Mouse (Mus musculus): Measurements from ENCODE around the gene Unkl.

The Unkl gene

DNA sequence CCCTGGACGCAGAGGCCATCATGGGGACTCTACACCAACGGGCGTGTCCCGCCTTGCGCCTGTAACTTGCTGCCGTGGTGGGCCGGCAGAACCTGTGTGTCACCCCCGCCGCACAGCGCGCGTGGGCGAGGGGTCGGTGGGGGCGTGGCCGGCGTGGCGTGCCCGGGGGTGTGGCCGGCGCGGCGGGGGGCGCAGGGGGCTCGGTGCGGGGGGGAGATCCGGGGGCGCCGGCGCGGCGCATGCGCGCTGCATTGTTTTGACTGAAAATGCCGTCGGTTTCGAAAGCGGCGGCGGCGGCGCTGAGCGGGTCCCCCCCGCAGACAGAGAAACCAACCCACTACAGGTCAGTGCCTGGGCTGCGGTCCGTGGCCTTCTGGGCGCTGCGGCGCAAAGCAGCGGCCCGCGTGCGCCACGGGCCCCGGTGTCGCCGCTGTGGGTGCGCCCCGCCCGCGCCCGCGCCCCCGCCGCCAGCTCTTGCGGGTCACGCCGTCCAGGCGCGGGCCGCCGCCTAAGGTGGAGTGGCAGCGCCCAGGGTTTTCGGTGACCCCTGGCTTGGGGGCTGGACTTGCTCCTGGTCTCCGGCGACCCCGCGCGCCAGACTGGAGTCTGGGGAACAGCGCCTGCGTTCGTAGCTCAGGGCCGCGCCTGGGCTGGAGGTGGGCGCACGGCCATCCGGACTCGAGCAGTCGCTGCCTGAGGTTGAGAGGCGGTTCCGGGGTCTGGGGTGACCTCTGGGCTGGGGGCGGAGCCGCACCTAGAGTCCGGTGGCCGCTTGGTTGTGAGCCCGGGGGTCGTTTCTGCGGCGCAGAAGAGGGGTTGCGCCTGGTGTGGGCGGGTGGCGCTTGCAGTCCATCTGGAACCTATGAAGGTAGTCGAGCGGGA lies at the start of gene Unkl:
TSS of gene Unkl (plus strand) at position 248 of the 882 bp plus-strand sequence.
- in situ Hi-C loops (cut with MboI), result no loop called here

DNA sequence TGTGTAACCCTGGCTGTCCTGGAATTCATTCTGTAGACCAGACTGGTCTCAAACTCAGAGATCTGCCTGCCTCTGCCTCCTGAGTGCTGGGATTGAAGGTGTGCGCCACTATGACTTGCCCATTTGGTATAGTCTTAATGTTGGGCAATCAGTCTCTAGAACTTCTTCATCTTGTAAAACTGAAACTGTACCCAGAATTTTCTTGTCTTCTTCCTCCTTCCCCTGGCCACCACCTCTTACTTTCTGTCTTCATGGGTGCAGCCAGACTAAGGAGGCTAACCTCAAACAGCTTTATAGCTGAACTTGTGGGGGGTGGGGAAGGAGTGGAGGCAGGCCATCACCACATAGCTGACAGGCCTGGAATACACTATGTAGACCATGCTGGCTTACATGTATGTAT lies 49.4 kb upstream of the Unkl start:
- in situ Hi-C loops (cut with MboI), result no loop called here

DNA sequence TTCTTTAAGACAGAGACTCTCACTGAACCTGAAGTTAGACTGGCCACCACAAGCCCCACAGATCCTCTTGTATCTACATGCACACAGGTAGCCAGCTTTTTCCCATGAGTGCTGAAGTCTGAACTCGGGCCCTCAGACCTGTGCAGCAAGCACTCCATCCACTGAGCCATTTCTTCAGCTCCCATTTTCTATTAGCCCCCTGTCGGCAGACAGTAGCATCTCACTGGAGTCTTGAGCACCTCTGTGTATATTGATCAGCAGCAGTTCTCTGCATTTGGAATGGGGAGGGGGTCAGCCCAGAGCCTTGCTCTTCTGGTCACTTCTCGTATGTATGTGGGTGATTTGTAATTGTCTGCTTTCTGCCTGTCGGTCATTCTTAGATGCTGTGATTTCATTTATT lies 48.2 kb upstream of the Unkl start:
- in situ Hi-C loops (cut with MboI), result no loop called here

DNA sequence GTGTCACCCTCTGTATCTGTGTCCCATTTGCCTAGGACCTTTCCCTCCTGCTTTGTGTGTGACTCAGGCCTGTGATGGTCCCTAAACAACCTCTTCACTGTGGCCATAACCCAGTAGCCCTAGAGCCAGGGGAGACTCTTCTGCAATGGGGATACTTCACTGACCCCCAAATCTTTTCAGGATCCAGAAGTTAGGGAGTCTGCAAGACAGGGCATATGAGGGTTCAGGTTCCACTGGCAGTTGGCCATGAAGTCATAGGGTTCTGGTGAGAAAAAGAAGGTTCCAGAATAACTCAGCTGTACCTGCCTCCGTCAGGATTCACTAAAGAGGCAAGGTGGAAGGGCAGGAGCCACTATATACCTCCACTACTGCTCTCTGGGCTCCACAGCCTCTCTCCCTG lies 26.0 kb upstream of the Unkl start, which contains the start of gene Ccdc154:
TSS of gene Ccdc154 (plus strand) at position 301 of the 400 bp plus-strand sequence.
- in situ Hi-C loops (cut with MboI), result no loop called here

DNA sequence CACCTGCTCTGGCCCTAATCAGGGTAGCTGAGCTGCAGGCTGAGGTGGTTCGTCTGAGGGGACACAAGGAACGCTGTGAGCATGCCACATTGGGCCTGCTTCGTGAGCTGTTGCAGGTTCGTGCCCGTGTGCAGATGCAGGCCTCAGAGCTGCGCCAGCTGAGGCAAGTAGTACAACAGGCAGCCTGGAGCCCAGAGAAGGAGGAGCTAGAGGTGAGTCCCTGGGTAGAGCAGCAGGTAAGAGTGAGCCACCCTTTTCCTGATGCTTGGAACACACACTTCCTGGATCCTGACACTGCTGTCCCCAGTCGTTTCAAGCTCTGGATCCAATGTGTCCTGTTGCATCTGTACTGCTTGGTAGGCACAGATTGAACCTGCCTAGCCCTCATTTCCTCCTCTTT lies 24.8 kb upstream of the Unkl start:
- in situ Hi-C loops (cut with MboI), result no loop called here

DNA sequence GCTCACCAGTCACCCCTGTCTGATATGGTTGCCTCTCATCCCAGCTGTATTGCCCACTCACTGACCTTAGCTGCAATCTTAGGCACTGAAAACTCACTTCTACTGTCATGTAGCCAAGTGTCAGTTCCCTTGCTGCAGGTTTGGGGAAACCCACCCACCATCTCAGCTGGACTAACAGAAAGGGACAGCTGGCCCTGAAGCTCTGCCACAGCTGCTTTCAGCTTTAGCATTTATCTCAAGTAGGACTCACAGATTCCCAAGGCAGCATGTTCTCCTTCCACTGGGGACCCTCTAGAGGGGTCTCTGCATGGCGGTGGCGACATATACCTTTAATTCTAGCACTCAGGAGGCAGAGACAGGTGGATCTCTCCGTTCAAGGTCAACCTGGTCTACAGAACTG lies 23.4 kb upstream of the Unkl start:
- in situ Hi-C loops (cut with MboI), result no loop called here

DNA sequence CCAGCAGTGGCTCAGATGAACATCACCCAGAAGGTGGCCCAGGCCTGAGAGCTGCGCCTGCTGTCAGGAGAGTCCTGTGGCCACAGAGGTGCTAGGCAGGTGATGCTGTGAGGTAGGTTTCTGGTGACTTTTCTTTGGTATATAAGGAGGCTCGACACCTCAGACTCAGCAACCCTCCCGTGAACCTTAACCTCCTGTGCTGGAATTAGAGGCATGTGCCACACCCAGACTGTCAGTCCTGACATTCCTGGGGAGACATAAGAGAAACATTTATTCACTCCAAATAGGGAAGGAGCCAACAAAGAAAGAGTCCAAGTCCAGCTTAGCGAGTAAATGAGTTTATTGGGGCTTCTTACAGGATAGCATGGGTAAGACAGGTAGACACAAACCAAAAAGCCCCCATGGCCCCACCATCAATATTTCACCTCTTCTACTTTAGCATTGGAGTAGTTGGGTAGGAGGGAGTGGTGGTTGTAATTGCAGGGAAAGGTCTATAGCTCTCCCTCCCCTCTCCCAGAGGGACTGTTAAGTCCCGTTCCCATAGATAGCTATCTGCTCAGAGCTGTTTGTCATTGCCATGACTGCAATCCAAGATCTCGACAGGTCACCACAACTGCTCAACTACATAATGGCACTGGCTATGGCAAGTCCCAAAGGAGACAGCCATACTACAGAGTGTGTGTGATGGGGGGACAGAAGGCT lies 22.1 kb upstream of the Unkl start:
- in situ Hi-C loops (cut with MboI), result no loop called here

DNA sequence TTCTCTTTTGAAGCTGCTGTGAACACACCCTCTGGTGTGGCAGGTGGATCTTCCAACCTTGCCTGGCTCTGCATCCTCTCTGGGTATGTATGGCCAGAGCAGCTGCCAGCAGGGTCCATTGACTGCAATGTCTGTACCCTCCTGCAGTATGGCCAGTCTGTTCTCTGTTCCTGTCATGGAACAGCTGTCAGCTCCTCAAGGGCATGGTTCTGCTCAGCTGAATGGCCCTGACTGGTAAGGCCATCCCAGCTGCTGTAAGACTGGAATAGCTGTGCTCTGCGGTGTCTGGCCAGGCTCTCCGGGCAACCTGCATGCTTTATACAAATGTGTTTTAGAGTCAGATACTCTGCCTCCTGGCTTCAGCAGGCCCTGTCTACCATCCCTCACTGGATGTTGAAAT lies 18.5 kb upstream of the Unkl start:
- in situ Hi-C loops (cut with MboI), result no loop called here

DNA sequence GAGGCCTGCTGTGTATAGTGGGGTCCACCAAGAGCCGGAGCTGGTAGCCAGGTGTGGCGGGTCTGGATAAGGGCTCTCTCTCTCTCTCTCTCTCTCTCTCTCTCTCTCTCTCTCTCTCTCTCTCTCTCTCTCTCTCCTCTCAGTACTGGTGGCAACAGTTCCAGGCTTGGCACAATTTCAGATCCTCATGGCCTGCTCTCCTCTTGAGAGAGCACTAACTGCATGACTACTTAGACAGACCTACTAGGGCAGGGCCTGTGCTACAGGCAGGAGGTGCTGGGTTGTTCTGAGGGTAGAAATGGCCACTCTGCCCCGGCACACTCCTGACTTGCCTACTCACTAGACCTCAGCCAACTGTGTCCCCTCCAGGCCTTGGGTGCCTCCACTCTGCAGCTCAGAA lies 15.6 kb upstream of the Unkl start:
- in situ Hi-C loops (cut with MboI), result no loop called here

DNA sequence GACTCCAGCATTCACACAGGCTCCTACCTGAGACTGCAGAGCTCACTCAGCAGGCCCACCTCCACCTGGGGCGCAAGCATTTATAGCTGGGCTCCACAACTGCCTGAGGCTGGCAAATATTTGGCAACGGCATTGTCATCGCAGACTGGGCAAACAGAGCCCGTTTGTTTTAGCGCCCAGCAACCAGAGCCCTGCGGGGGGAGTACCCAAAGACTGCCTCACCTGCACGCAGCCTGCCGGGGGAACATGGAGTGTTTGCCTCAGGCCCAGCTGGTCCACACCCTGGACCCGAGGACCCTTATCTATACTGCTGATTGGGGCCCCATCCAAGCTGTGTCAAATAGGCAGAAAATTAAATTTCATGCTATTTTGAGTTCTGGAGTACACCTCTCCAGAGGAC lies 12.8 kb upstream of the Unkl start, which contains the start of gene Gm38655:
TSS of gene Gm38655 (minus strand) at position 61 of the 400 bp plus-strand sequence.
- in situ Hi-C loops (cut with MboI), result no loop called here

DNA sequence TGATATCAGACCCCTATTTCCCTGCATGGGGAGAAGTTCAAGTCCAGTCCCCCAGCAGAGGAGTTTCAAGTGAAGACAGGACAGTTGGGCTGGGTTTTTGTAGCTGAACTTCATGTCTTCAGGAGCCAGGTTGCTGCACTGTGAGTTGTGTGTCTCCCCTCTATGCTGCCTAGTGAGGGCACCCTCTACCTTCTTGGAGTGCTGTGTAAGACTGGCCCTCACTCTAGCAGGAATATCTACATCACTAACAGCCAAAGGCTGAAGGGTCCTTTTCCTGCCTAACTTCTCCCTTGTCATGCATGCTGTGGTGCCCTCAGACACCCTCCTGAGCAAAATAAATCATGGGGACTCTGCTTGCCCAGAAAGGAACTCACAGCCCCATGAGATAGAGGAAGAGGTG lies 5.0 kb upstream of the Unkl start:
- in situ Hi-C loops (cut with MboI), result no loop called here

DNA sequence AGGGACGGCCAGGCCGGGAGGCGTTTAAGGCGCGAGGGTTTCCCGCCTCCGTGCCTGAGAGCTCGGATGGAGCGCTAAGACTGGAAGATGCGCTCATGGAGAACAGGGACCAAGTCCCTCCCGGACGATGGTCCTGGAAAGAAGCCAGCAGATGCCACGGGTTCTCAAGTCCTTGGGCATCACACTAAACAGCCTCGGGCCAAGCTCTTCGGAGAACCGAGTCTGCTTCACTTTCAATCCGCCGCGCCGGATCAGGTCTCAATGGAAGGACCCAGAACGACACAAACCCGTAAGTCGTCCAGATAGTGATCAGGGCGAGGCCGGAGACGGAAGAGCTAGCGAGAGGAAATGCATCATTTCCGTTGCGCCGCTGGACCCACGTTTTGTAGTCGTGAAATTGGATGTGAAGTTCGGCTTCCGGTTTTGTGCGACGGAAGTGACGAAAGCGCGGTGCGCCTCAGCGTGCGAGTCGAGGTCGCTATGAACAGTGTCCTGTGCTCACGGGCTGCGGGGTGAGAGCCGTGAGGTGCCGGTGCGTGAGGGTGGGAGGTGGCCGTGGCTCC lies 4.0 kb upstream of the Unkl start, which contains the start of gene BC003965:
TSS of gene BC003965 (plus strand) at position 426 of the 563 bp plus-strand sequence.
- in situ Hi-C loops (cut with MboI), result no loop called here

DNA sequence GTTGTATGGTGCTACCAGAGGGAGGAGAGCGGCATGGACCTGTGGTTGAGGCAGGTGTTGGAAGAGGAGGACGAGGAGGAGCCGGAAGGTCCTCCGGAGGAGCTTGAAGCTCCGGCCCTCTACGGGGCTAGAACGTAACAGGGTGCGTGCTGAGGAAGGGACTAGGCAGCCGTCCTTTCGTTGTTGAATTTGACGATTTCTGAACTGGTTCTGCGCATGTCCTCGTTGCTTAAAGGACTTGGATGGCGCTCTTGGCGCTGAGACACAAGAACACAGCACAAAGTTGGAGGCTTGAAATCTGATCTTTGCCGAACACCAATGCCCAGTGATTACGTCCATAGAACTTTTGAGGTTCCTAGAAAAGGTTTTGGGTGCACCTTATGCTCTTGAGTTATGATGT lies 3.2 kb upstream of the Unkl start:
- in situ Hi-C loops (cut with MboI), result no loop called here

DNA sequence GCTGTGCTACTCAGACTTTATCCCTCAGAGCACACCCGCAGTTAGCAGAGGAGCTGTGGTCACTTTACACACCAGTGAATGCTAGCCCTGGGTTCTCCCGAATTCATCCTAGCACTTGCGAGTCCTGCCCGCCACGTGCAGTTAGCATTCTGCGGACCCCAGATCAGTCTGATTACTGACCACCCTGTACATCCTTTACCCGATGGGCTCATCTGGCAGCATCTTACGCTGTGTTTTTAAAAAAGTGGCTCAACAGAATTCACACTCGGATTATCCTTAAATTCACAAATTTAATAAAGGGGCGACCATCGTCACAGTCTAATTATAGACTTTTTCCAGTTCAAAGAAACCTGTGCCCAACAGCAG lies 430 bp upstream of the Unkl start:
- in situ Hi-C loops (cut with MboI), result no loop called here

DNA sequence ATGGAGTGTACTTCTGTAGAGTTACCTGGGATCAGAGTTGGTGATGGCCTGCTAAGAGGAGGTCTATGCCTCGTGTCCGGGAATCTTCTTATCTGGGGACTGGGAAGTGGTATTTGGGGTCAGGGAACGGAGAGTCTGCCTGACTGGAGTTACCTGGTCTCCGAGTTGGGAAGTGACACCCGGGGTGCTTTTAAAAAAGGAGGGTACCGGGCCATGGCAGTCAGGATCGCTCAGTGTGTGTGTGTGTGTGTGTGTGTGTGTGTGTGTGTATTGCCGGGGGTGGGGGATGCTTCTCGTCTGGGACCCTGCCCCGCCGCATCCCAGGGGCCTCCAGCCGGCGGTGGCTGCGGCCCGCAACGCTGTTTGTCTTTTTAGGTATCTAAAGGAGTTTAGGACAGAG lies 894 bp downstream of the Unkl start:
- in situ Hi-C loops (cut with MboI), result no loop called here

DNA sequence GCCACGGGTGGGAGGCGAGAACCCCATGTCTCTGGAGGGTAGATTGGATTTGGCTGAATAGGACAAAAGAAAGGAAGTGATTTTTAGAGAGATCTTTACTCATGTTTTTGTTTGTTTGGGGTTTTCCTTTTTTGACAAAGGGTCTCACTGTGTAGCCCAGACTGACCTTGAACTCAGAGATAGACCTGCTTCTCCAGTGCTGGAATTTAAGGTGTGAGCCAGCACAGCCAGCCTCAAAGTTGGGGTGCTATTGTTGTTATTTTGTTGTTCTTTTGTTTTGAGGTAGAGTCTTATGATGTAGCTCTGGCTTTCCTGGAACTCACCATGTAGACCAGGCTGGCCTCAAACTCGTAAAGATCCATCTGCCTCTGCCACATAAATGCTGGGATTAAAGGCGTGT lies 14.2 kb downstream of the Unkl start:
- in situ Hi-C loops (cut with MboI), result no loop called here

DNA sequence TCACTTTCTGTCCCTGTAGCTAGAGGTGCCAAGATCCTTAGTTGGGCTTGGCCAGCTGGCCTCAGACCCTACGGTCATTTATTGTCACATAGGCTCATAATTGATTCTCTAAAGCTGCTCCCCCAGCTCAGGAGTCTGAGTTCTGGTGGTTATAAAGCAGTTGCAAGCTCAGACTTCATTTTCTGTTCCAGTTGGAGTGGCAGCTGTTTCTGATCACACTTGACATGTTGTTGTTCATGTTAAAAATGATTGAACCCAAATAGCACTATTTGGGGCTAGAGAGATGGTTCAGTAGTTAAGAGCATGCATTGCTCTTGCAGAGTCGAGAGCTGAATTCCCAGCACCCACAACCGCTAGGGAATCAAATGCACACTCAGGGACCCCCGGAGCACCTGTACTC lies 21.8 kb downstream of the Unkl start:
- in situ Hi-C loops (cut with MboI), result no loop called here

DNA sequence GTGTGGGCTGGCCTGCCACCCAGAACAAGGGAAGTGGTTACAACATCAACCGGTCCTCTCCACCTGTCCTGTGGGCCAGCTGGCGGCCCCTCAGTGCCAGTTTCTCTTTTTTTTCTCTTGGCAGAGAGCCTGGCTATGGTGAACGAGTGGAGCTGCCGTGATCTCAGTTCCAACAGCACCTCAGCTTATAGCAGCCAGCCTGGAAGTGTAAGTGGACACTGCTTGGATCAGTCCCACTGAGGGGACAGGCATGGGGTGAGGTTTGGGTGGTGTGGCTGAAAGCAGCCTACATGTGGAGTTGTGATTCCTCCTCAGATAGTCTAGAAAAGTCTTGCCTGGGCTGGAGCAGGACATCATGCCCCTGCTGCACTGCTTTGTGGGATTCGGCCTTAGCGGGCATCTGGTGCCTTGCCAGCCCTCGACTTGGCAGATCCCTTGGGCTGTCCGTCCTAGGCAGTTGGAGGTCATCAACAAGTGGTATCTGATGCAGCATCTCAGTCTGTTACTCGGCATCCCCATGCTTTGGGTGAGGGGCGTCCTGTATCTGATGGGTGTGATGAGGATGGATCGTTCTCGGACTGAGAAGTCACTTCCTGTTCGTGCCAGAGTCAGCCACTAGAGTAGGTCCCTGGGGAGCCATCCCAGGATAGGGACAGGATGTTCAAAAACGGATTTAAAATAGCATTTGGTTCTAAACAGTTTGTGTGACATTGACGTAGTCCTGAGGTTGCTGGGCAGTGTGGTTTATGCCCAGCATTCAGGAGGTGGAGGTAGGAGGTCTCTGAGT lies 22.7 kb downstream of the Unkl start:
- in situ Hi-C loops (cut with MboI), result no loop called here

DNA sequence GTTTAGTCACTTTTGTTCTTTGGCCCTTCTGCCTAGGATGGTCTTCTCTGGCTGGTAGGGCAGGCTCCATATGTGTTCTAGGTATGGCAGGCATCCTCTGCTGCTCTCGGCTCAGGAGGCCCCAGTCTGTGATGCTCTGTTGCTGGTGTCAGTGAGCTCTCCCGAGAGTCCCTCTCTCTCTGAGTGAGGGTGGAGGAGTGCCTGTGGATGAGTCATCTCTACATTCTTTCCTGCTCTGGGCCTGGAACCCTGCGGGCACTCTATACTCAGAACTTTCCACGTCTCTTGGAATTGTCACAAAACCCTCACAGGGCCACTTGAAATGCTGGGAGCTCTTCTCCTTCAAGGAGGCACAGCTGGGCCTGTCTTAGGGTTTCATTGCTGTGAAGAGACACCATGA lies 23.5 kb downstream of the Unkl start:
- in situ Hi-C loops (cut with MboI), result no loop called here

DNA sequence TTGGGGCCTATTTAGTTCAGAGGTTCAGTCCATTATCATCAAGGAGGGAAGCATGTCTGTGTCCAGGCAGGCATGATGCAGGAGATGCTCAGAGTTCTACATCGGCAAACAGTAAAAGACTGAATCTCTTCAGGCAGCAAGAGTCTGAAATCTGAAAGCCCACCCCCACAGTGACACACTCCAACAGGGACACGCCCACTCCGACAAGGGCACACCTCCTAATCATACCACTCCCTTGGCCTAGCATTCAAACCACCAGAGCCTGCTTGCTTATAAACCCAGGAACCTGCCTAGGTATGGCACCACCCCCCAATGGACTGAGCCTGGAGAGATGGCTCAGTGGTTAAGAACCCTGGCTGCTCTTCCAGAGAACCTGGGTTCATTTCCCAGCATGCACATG lies 27.2 kb downstream of the Unkl start:
- in situ Hi-C loops (cut with MboI), result no loop called here

DNA sequence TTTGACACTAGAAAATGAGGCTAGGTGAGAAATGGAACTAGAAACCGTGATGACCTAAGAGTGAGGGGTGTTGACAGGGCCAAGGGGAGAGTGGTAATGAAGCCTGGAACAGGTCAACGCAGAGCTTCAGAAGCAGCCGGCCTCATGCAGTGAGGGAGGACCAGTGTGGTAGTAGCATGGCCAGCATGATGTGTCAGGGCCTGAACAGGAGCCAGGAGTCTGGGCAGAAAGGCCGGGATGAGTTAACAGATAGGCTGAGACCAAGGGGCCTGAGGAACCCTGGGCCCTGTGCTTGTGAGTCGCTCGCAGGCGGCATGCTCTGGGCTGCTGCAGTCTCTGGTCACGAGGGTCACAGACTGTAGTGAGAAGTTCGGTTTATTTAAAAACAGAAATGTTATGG lies 30.8 kb downstream of the Unkl start:
- in situ Hi-C loops (cut with MboI), result no loop called here
